Mouse (Mus musculus) kidney, adult 2 months (tissue): ENCODE results near the gene Gpatch3.

Source experiments
- CTCF ChIP-seq: fragments of 200-500 bp; conservative IDR thresholded peaks from 2 replicates; pipeline ENCODE4 v1.5.1; 2011; ENCODE audit warnings: low read depth, mild to moderate bottlenecking, control low read depth, low read length, moderate library complexity, mixed read lengths; ENCODE audit not compliant: insufficient read depth, insufficient read length
- POLR2A ChIP-seq: fragments of 200-500 bp; IDR thresholded peaks from one replicate; pipeline ENCODE4 v1.6.1; 2011; ENCODE audit warnings: low read depth, low read length, control low read depth

DNA sequence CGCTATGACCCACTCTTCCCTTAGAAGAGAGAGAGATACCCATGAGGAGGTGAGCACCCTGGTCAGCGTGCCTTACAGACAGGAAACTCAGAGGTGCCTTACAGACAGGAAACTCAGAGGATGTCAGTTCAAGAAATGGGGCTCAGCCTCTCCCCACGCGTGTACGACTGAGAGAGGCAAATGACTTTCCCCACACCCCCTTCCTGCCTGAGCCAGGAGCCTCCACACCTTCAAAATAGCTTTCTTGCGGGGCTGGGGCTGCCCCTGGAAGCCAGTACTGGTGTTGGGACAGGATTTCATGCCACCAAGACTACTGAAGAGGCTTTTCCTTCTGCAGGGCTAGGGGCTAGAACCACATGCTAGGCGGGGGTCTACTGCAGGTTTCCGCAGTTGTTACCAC is 46.1 kb downstream of the Gpatch3 start:
- TF ChIP-seq CTCF (no peak), POLR2A (no peak)
